In the genomic region with DNA sequence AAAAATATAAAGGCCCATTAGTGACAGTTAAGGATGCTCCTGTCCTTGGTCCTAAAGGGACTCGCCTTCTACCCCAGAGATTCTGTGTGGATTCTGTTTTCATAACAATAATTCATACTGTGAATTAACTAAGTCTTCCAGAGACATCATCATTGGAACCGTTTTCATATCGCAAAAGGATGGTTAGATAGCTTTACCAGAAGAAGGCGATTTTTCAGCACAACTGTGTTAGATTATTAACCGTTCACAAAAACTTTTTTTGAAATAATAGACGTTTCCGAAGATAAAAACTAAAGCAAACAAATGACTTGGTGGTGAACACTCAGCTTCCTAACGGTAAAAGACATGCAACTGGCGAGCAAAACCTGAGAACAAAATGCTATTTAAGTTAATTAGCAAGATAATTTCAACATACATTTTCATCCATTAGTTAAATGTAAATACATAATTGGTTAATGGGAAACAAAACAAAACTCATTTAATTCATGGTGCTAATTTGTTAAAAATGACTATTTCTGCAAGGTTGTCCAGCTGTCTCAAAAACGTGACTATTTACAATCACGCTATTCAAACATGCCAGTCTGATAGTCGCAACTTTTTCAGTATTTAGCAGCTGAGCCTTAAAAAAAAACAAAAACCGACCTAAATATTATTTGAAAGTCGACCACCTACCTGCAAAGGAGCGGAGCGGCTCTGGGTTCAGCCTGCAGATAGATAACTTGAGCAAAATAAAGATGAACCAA, we compare ENCODE assay signal across 9 mouse cellular contexts. TPM values are rescaled to one million over a fixed set of nuclear protein-coding genes. Genes with fewer than 3 reads are reported as not detected.
DNase-seq lines count a peak whose midpoint lies in the region; ATAC-seq and TF ChIP-seq lines count a peak whose summit lies in the region.
"Had no signal": no experiment of that assay in that cellular context is flagged by ENCODE, and none has a peak within 500 bp of the region (broad histone marks: within the 10 kb centered on the region; RNA-seq: fewer than 3 reads in every experiment).

No protein-coding gene starts in this region.

- peak overlapping the region; percentile 66 for H3K9ac ChIP-seq in heart, embryonic 11.5 days (ENCODE audit: low read depth, low read length)
- peak overlapping the region; percentile 29; the same call in 1 of the 2 replicates for H3K9ac ChIP-seq in lung, embryonic 14.5 days
- H3K9ac ChIP-seq in intestine, embryonic 15.5 days, result no peak overlapping the region

- ATAC-seq in heart, embryonic 11.5 days (replicated peaks; ENCODE audit: insufficient number of reproducible peaks, low FRiP score, low TSS enrichment), result no peak
- no peak for ATAC-seq in lung, embryonic 14.5 days (ENCODE audit: insufficient read depth)
- ATAC-seq in intestine, embryonic 15.5 days, result 0 out of 2 replicates have a peak, but pooled peaks have one; percentile 3

- no peak for TF ChIP-seq CTCF in lung, embryonic 14.5 days (IDR thresholded peaks at IDR 0.05; ENCODE audit: low read depth)

- DNase-seq in heart, postnatal 36 days, result no peak
- no peak for DNase-seq in lung, embryonic 14.5 days
- no peak for DNase-seq in lung, postnatal 4 days
- DNase-seq in retina, embryonic 14.5 days (ENCODE audit: low spot score), result no peak
- no peak for DNase-seq in B cell, adult 2 months
- DNase-seq: cerebellum, adult 9-10 months had no signal

- no peaks in the 10 kb centered on the region for H3K9me3 ChIP-seq in heart, embryonic 11.5 days (replicated peaks; ENCODE audit: control insufficient read depth, low read length)
- H3K9me3 ChIP-seq in lung, embryonic 14.5 days (ENCODE audit: low read depth, low read length), result no peaks in the 10 kb centered on the region
- H3K9me3 ChIP-seq in intestine, embryonic 15.5 days, result no peaks in the 10 kb centered on the region
- no peaks in the 10 kb centered on the region for H3K9me3 ChIP-seq in megakaryocyte, embryonic 14.5 days

- no peak overlapping the region for H3K27ac ChIP-seq in heart, embryonic 11.5 days (ENCODE audit: low read depth, low read length)
- H3K27ac ChIP-seq in lung, embryonic 14.5 days (ENCODE audit: low read depth), result no peak overlapping the region
- H3K27ac ChIP-seq in intestine, embryonic 15.5 days, result no peak overlapping the region

- no peaks in the 10 kb centered on the region for H3K36me3 ChIP-seq in heart, embryonic 11.5 days (ENCODE audit: control insufficient read depth, insufficient read depth, low read length)
- no peaks in the 10 kb centered on the region for H3K36me3 ChIP-seq in lung, embryonic 14.5 days (ENCODE audit: insufficient read depth)
- no peaks in the 10 kb centered on the region for H3K36me3 ChIP-seq in intestine, embryonic 15.5 days
- H3K36me3 ChIP-seq in megakaryocyte, embryonic 14.5 days (replicated peaks; ENCODE audit: low read length), result peaks cover 30% of the 10 kb centered on the region

- H3K4me1 ChIP-seq in heart, embryonic 11.5 days (ENCODE audit: control insufficient read depth, insufficient read depth, low read length), result peaks cover 11% of the 10 kb centered on the region; the same call in 1 of the 2 replicates
- H3K4me1 ChIP-seq in lung, embryonic 14.5 days (ENCODE audit: insufficient read depth), result no peaks in the 10 kb centered on the region
- H3K4me1 ChIP-seq in intestine, embryonic 15.5 days (replicated peaks), result 0 out of 2 replicates have a peak, but pooled peaks cover 5% of the 10 kb centered on the region
- peaks cover 76% of the 10 kb centered on the region for H3K4me1 ChIP-seq in megakaryocyte, embryonic 14.5 days

- 47% methylated on average over 16 of the region's 16 CpGs for WGBS in heart, embryonic 11.5 days (ENCODE audit: insufficient replicate concordance)
- 37% methylated on average over 16 of the region's 16 CpGs for WGBS in lung, embryonic 14.5 days
- WGBS in intestine, embryonic 15.5 days, result 49% methylated on average over 16 of the region's 16 CpGs

- intact Hi-C loops in heart, postnatal 36 days (cut with DNase I), result no loop called here

- no peaks in the 10 kb centered on the region for H3K27me3 ChIP-seq in heart, embryonic 11.5 days (ENCODE audit: control insufficient read depth, insufficient read depth, low read length)
- H3K27me3 ChIP-seq in lung, embryonic 14.5 days (ENCODE audit: insufficient read depth, low read length), result no peaks in the 10 kb centered on the region
- no peaks in the 10 kb centered on the region for H3K27me3 ChIP-seq in intestine, embryonic 15.5 days (replicated peaks)
- no peaks in the 10 kb centered on the region for H3K27me3 ChIP-seq in megakaryocyte, embryonic 14.5 days (replicated peaks)

- H3K4me3 ChIP-seq in heart, embryonic 11.5 days (ENCODE audit: low read depth, low read length), result peak overlapping the region; percentile 39
- H3K4me3 ChIP-seq in lung, embryonic 14.5 days (ENCODE audit: low read depth, low read length), result peak overlapping the region; percentile 29
- peak overlapping the region; percentile 24 for H3K4me3 ChIP-seq in intestine, embryonic 15.5 days (replicated peaks)
- peak overlapping the region; percentile 90 for H3K4me3 ChIP-seq in megakaryocyte, embryonic 14.5 days (replicated peaks)

- H3K4me2 ChIP-seq in heart, embryonic 11.5 days, result peak overlapping the region; percentile 59
- H3K4me2 ChIP-seq in lung, embryonic 14.5 days, result peak overlapping the region; percentile 56
- H3K4me2 ChIP-seq in intestine, embryonic 15.5 days (replicated peaks), result peak overlapping the region; percentile 41

RNA-seq across cellular contexts. Expression of gene Zdhhc23, which starts 36.0 kb away (rescaled TPM):
- polyA plus RNA-seq in heart, embryonic 11.5 days (2014; fragmentation: Nextera tagmentation; extraction: Ambion mirVana), result 1.0 and 1.3 TPM in 2 replicates
- under 1 TPM; 0.28 to 0.38 TPM for total RNA-seq in heart, postnatal 36 days (2021)
- 2.1 TPM in 2 replicates for polyA plus RNA-seq in lung, embryonic 14.5 days (2014; fragmentation: Nextera tagmentation; extraction: Ambion mirVana)
- 2.1 and 2.7 TPM in 2 replicates for polyA plus RNA-seq in intestine, embryonic 15.5 days (2015; fragmentation: Nextera tagmentation; extraction: Ambion mirVana)
- 0.12 TPM in 1 of 2 replicates, not detected in the other for polyA plus RNA-seq in megakaryocyte, embryonic 14.5 days (2012; ENCODE audit: insufficient read depth, low replicate concordance)

RNA-seq across cellular contexts. Expression of gene Gramd1c, which starts 47.6 kb away (rescaled TPM):
- 6.3 and 10.4 TPM in 2 replicates for polyA plus RNA-seq in heart, embryonic 11.5 days (2014; fragmentation: Nextera tagmentation; extraction: Ambion mirVana)
- under 1 TPM; 0.70 to 0.78 TPM for total RNA-seq in heart, postnatal 36 days (2021)
- polyA plus RNA-seq in lung, embryonic 14.5 days (2014; fragmentation: Nextera tagmentation; extraction: Ambion mirVana), result 5.6 and 6.6 TPM in 2 replicates
- 6.8 and 8.4 TPM in 2 replicates for polyA plus RNA-seq in intestine, embryonic 15.5 days (2015; fragmentation: Nextera tagmentation; extraction: Ambion mirVana)
- 1.5 TPM in 1 of 2 replicates, not detected in the other for polyA plus RNA-seq in megakaryocyte, embryonic 14.5 days (2012; ENCODE audit: insufficient read depth, low replicate concordance)

Comparison
In these comparisons a context has a peak if more than half of its experiments do, and no peak if none do; other contexts are left out.
1. H3K4me3 ChIP-seq: peak in every context shown above with its lines; median percentile 90 in megakaryocyte, embryonic 14.5 days; 39 in heart, embryonic 11.5 days; 29 in lung, embryonic 14.5 days; 24 in intestine, embryonic 15.5 days.